Mouse (Mus musculus) kidney, embryonic 16.5 days (tissue): ENCODE measurements around the gene Cd79a. TPM values are rescaled to one million over a fixed set of nuclear protein-coding genes. Genes with fewer than 3 reads are reported as not detected.

ENCODE experiments used
- ATAC-seq: fragments of 200-750 bp; cut with Nextera tagmentation; 2 replicates; pipeline ENCODE4 v1.8.0; 2017; ENCODE audit warnings: moderate TSS enrichment; ENCODE audit not compliant: low FRiP score, low TSS enrichment
- H3K27ac ChIP-seq: fragments of 300-500 bp; sonication (generic); 2 replicates; pipeline ENCODE4 v1.5.1; 2014; ENCODE audit warnings: low read length
- H3K27me3 ChIP-seq: fragments of 300-500 bp; sonication (generic); 2 replicates; pipeline ENCODE4 v1.6.1; 2014; ENCODE audit warnings: low read length, control low read depth, mixed read lengths; ENCODE audit not compliant: insufficient read depth
- H3K36me3 ChIP-seq: fragments of 300-500 bp; sonication (generic); 2 replicates; pipeline ENCODE4 v1.6.1; 2014; ENCODE audit warnings: low read length, control low read depth, mixed read lengths; ENCODE audit not compliant: insufficient read depth
- H3K4me1 ChIP-seq: fragments of 300-500 bp; sonication (generic); 2 replicates; pipeline ENCODE4 v1.6.1; 2014; ENCODE audit warnings: low read length, control low read depth, mixed read lengths; ENCODE audit not compliant: insufficient read depth
- H3K4me2 ChIP-seq: fragments of 300-500 bp; sonication (generic); replicated peaks from 2 replicates; pipeline ENCODE4 v1.6.1; 2014; ENCODE audit warnings: low read depth, low read length
- H3K4me3 ChIP-seq: fragments of 300-500 bp; sonication (generic); 2 replicates; pipeline ENCODE4 v1.5.1; 2014; ENCODE audit warnings: mild to moderate bottlenecking, low read length
- H3K9ac ChIP-seq: fragments of 300-500 bp; sonication (generic); replicated peaks from 2 replicates; pipeline ENCODE4 v1.6.1; 2014; ENCODE audit warnings: low read length
- H3K9me3 ChIP-seq: fragments of 300-500 bp; sonication (generic); 2 replicates; pipeline ENCODE4 v1.6.1; 2016; ENCODE audit warnings: low read length, control low read depth
- WGBS: fragments of 180-500 bp; shearing (Covaris S2); extraction: QIAGEN DNeasy Blood & Tissue Kit; methylation state at CpG from one replicate; pipeline ENCODE4 v1.1.7; 2014; 5-methylcytosine and 5-hydroxymethylcytosine counted together
- polyA plus RNA-seq: library from polyadenylated mRNA; unstranded; fragments of >200 nt; fragmentation: Nextera tagmentation; extraction: Ambion mirVana; gene quantifications from 2 replicates; pipeline ENCODE4 v1.2.1, GENCODE M21; 2015

Cd79a gene
- polyA plus RNA-seq, 1 experiment from 2014 or later: 1.8 TPM

DNA sequence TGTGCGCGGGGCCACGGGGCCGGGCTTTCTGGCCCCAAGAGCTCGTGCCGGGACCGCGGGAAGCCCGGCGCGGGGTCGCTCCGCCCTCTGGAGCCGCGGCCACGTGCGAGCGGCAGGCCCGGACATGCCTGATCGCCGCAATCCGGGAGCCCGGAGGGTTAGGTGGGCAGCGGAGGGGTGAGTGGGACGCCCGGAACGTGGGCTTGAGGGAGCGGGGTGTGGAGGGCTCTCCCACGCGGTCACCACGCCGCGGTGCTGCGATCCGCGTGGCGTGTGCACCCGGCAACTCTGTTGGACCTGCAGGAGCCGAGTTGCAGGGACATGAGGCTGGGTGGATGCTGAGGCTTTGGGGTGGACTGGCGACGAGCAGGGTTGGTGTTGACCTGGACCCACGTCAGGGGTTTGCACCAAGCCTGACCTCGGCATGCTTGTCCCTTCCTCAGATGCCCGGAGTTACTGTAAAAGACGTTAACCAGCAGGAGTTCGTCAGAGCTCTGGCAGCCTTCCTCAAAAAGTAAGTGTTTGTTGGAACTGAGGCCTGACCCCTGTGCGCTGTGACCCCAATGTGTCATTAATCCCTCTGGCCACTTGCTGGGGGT, 12.4 kb upstream of the Cd79a start:
- peaks cover 45% of the 10 kb centered on the region for H3K4me1 ChIP-seq
- under 1% methylated on average over 47 of the region's 47 CpGs for WGBS
- peak; percentile 0 for ATAC-seq

GRCm38 (mm10) chr7:24885468-24886307, 11.5 kb upstream of the Cd79a start:
- WGBS: 22% methylated on average over 12 of the region's 12 CpGs
- peak overlapping the region; percentile 93 for H3K4me2 ChIP-seq
- H3K4me3 ChIP-seq: peak overlapping the region; percentile 89
- peaks cover 49% of the 10 kb centered on the region for H3K36me3 ChIP-seq
- H3K4me1 ChIP-seq: peaks cover 37% of the 10 kb centered on the region
- no peaks in the 10 kb centered on the region for H3K9me3 ChIP-seq
- no peak for ATAC-seq
- H3K27me3 ChIP-seq: no peaks in the 10 kb centered on the region
- H3K9ac ChIP-seq: peak overlapping the region; percentile 100
- peak overlapping the region; percentile 94 for H3K27ac ChIP-seq

More for the DNA sequence above, 12.4 kb upstream of the Cd79a start:
- H3K27ac ChIP-seq: peak overlapping the region; percentile 94
- no peaks in the 10 kb centered on the region for H3K27me3 ChIP-seq
- peak overlapping the region; percentile 100 for H3K9ac ChIP-seq
- no peaks in the 10 kb centered on the region for H3K9me3 ChIP-seq
- peak overlapping the region; percentile 89 for H3K4me3 ChIP-seq
- peak overlapping the region; percentile 93 for H3K4me2 ChIP-seq
- peaks cover 42% of the 10 kb centered on the region for H3K36me3 ChIP-seq

DNA sequence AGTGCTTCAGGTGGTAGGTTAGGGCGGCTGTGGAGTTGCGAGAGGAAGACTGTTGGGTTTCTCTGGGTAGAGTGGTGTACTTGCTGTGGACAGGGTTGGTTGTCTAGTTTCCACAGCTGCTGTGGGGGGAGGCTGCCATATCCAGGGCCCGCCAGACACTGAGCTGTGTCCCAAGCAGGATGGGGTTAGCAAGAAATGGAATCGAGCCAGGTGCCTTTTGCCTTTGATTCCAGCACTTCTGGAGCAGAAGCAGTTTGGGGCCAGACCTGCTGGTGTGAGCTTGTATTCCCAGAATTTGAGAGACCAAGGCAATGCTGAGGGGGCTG, 10.9 kb upstream of the Cd79a start:
- Histone ChIP-seq H3K27me3 (no peaks in the 10 kb centered on the region), H3K9me3 (no peaks in the 10 kb centered on the region), H3K4me3 (peak overlapping the region; percentile 89), H3K9ac (peak overlapping the region; percentile 100), H3K4me1 (peaks cover 37% of the 10 kb centered on the region), H3K27ac (peak overlapping the region; percentile 94), H3K36me3 (peaks cover 53% of the 10 kb centered on the region), H3K4me2 (peak overlapping the region; percentile 93)
- WGBS: 52% methylated on average over 4 of the region's 4 CpGs
- no peak for ATAC-seq

DNA sequence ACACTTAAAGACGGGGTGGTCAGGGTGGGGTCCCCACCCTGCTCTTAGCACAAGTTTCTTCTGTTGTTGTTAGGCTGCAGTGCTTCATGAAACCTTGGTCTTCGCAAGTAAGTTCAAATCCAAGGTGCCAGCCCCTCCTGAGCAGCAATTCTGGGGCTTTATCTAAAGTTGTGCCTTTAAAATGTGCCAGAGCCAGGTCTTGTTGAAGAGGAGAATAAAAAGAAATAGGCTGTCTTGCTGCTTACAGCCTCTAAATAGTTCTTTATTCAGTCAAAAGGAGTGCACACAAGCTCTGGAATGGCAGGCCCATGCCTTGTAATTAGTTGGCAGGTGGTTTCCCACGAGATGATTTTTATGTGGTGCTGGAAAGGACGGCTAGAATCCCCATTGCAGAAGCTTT, 10.1 kb upstream of the Cd79a start:
- H3K4me3 ChIP-seq: peak overlapping the region; percentile 89
- peaks cover 37% of the 10 kb centered on the region for H3K4me1 ChIP-seq
- H3K4me2 ChIP-seq: peak overlapping the region; percentile 93
- no peak for ATAC-seq
- peak overlapping the region; percentile 94; the same call in 1 of the 2 replicates for H3K27ac ChIP-seq
- peak overlapping the region; percentile 100 for H3K9ac ChIP-seq
- 63% methylated on average over 4 of the region's 4 CpGs for WGBS
- H3K27me3 ChIP-seq: no peaks in the 10 kb centered on the region
- peaks cover 53% of the 10 kb centered on the region for H3K36me3 ChIP-seq
- no peaks in the 10 kb centered on the region for H3K9me3 ChIP-seq

DNA sequence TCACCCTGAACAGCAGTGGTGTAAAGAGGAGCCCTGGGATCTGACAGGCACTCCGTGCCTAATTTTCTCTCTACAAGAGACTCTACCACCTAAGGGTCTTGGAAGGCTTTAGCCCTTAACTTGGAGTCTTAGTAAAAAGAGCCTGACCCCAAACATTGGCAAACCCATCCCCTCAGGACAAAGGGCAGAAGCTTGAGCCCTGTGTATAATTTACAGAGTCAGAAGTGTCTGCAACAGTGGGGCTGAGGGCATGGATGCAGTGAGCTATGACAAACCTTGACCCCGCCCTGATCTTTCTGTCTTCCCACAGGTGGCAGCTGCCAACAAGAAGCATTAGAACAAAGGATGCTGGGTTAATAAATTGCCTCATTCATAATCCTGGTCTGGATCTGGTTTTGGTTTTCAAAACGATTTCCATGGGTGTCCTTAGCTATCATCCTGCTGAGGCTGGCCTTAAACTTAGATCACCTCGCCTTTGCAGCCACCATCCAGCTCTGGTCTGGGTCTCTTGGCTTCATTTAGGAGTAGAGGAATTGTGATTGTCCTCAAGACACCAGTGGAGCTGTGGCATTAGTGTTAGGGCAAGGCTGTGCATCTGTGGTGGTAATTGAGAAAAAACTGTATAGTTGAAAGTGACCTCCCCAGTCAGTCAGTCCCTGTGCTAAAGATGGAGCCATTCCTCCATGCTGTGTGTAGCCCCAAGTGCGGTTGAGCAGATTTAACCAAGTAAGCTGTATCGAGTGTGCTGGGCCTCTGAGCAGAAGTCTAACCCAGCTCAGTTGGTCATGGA, 7.6 kb upstream of the Cd79a start:
- Histone ChIP-seq H3K36me3 (peaks cover 53% of the 10 kb centered on the region), H3K9me3 (no peaks in the 10 kb centered on the region), H3K4me2 (no peak overlapping the region), H3K27me3 (no peaks in the 10 kb centered on the region), H3K9ac (no peak overlapping the region), H3K4me1 (peaks cover 37% of the 10 kb centered on the region), H3K27ac (peak overlapping the region; percentile 94), H3K4me3 (no peak overlapping the region)
- ATAC-seq: peak; percentile 44
- 65% methylated on average over 6 of the region's 6 CpGs for WGBS

GRCm38 (mm10) chr7:24890281-24891216, 6.6 kb upstream of the Cd79a start:
- peak overlapping the region; percentile 73 for H3K27ac ChIP-seq
- H3K9ac ChIP-seq: no peak overlapping the region
- no peak overlapping the region for H3K4me3 ChIP-seq
- 29% methylated on average over 10 of the region's 10 CpGs for WGBS
- peaks cover 51% of the 10 kb centered on the region for H3K36me3 ChIP-seq
- no peak overlapping the region for H3K4me2 ChIP-seq
- no peaks in the 10 kb centered on the region for H3K27me3 ChIP-seq
- no peaks in the 10 kb centered on the region for H3K9me3 ChIP-seq
- peak; percentile 65 for ATAC-seq
- H3K4me1 ChIP-seq: peaks cover 35% of the 10 kb centered on the region

DNA sequence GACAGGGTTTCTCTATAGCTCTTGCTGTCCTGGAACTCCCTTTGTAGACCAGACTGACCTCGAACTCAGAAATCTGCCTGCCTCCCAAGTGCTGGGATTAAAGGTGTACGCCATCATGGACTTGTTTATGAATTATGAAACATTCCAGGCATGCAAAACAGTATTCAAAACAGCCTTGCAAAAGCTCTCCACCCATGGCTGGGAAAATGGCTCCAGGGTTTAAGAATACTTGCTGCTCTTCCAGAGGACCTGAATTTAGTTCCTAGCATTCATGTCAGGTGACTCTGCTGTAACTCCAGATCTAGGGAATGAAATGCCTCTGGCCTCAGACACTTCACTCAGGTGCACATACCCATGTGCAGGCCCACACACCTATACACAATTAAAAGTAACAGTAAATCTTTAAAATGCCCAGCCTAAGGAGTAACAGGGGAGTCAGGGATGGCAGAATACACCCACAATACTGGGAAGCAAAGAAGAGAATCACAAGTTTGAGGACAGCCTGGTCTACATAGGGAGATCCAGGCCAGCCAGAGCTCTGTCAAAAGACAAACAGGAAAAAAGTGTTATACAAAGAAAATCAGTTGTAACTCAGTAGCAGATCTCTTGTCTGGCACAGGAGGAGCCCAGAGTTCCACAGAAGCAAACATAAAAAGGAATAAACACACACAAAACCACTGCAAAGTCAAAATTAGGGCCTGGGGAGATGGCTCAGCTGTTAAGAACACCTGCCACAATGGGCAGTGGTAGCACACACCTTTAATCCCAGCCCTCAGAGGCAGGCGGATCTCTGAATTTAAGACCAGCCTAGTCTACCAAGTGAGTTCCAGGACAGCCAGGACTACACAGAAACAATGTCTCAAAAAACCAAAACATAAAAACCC, 5.7 kb upstream of the Cd79a start:
- H3K36me3 ChIP-seq: peaks cover 43% of the 10 kb centered on the region
- 78% methylated on average over 3 of the region's 3 CpGs for WGBS
- peaks cover 26% of the 10 kb centered on the region for H3K4me1 ChIP-seq
- H3K27me3 ChIP-seq: no peaks in the 10 kb centered on the region
- H3K9ac ChIP-seq: no peak overlapping the region
- H3K27ac ChIP-seq: no peak overlapping the region
- no peaks in the 10 kb centered on the region for H3K9me3 ChIP-seq
- H3K4me3 ChIP-seq: no peak overlapping the region
- ATAC-seq: no peak
- no peak overlapping the region for H3K4me2 ChIP-seq

DNA sequence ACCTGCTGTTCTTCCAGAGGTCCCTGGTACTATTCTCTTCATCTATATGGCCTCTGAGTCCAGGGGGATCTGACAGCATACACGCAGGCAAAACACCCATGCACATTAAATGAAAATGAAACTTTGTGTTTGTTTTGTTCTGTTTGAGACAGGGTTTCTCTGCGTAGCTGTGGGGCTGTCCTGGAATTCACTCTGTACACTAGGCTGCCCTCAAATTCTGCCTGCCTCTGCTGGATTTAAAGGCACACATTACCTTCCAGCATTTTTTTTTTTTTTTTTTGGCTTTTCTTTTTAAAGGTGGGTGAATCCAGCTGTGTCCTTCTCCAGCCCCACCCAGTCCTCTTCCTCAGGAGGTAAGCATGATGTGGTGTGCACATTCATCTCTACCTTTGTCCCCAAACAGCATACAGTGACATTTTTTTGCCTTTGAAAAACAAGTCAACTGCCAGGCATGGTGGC, 5.0 kb upstream of the Cd79a start:
- Histone ChIP-seq H3K9ac (no peak overlapping the region), H3K27me3 (no peaks in the 10 kb centered on the region), H3K4me3 (no peak overlapping the region), H3K4me1 (peaks cover 19% of the 10 kb centered on the region), H3K36me3 (peaks cover 36% of the 10 kb centered on the region), H3K4me2 (no peak overlapping the region), H3K27ac (no peak overlapping the region), H3K9me3 (no peaks in the 10 kb centered on the region)
- 62% methylated on average over 2 of the region's 2 CpGs for WGBS
- no peak for ATAC-seq
